In the genomic region with DNA sequence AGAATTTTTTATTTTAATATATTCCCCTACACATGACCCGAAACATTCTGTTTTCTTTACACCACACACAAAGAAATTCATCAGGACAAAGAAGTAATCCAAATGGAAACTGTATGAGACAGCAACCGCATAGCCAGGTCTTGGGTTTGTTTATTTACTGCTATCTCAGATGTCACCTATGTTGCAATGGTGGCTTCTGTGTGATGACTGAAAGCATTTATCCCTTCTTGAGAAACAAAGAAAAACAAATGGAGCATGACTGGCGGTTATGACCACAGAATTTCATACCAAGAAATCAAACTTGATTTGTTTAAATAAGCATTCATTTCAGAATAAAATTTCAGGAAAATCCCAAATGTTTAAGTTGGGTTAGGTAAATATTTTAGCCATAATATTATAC, we compare ENCODE assay signal across 25 mouse cellular contexts.
"Had no signal": no experiment of that assay in that cellular context is flagged by ENCODE, and none has a peak within 500 bp of the region (broad histone marks: within the 10 kb centered on the region; RNA-seq: fewer than 3 reads in every experiment).

No protein-coding gene starts in this region.

- H3K4me1 ChIP-seq: embryonic facial prominence, embryonic 10.5 days; embryonic facial prominence, embryonic 12.5 days; embryonic facial prominence, embryonic 13.5 days; embryonic facial prominence, embryonic 15.5 days; forebrain, embryonic 10.5 days; forebrain, embryonic 12.5 days; forebrain, embryonic 13.5 days; forebrain, embryonic 15.5 days; heart, embryonic 10.5 days had no signal

- H3K27me3 ChIP-seq: embryonic facial prominence, embryonic 12.5 days; embryonic facial prominence, embryonic 13.5 days; embryonic facial prominence, embryonic 15.5 days; forebrain, embryonic 12.5 days; forebrain, embryonic 13.5 days; forebrain, embryonic 15.5 days had no signal

- H3K4me3 ChIP-seq: embryonic facial prominence, embryonic 10.5 days; embryonic facial prominence, embryonic 12.5 days; embryonic facial prominence, embryonic 13.5 days; embryonic facial prominence, embryonic 15.5 days; erythroblast, embryonic 14.5 days; forebrain, embryonic 10.5 days; forebrain, embryonic 12.5 days; forebrain, embryonic 13.5 days; forebrain, embryonic 15.5 days; gastrocnemius, adult 2 months; heart, adult 2 months; heart, embryonic 10.5 days had no signal

- H3K36me3 ChIP-seq: embryonic facial prominence, embryonic 10.5 days; embryonic facial prominence, embryonic 12.5 days; embryonic facial prominence, embryonic 13.5 days; embryonic facial prominence, embryonic 15.5 days; forebrain, embryonic 10.5 days; forebrain, embryonic 12.5 days; forebrain, embryonic 15.5 days; heart, embryonic 10.5 days had no signal

- H3K9me3 ChIP-seq: embryonic facial prominence, embryonic 10.5 days; embryonic facial prominence, embryonic 12.5 days; embryonic facial prominence, embryonic 13.5 days; embryonic facial prominence, embryonic 15.5 days; forebrain, embryonic 10.5 days; forebrain, embryonic 12.5 days; forebrain, embryonic 13.5 days; forebrain, embryonic 15.5 days; heart, embryonic 10.5 days had no signal

- DNase-seq: cerebellum, adult 9-11 months; cerebellum, postnatal 10 days; cerebellum, postnatal 14 days; cerebellum, postnatal 25 days; cerebellum, postnatal 36 days; embryo, embryonic 11 days; forebrain, postnatal 0 days; gastrocnemius, adult 2 months; gastrocnemius, postnatal 10 days; gastrocnemius, postnatal 14 days; gastrocnemius, postnatal 25 days; gastrocnemius, postnatal 36 days; heart, adult 11 months; heart, adult 18-20 months; heart, adult 2 months had no signal

- H3K27ac ChIP-seq: embryonic facial prominence, embryonic 10.5 days; embryonic facial prominence, embryonic 12.5 days; embryonic facial prominence, embryonic 13.5 days; embryonic facial prominence, embryonic 15.5 days; forebrain, embryonic 10.5 days; forebrain, embryonic 12.5 days; forebrain, embryonic 13.5 days; forebrain, embryonic 15.5 days; gastrocnemius, adult 2 months; heart, adult 2 months; heart, embryonic 10.5 days had no signal
